Mouse (Mus musculus) liver, embryonic 14.5 days (tissue): ENCODE measurements around the gene Tph1.

ENCODE experiments used
- CTCF ChIP-seq: IDR thresholded peaks from 2 replicates; pipeline ENCODE4 v1.5.1; 2016; ENCODE audit warnings: antibody characterized with exemption, low read depth, control low read depth
- EP300 ChIP-seq: IDR thresholded peaks from 2 replicates; pipeline ENCODE4 v1.6.1; 2016; ENCODE audit warnings: antibody characterized with exemption, low read depth

- TF ChIP-seq CTCF (no peak), EP300 (no peak)
These were observed 71.2 kb downstream of the Tph1 start for GRCm38 (mm10) chr7:46601097-46601496.
